Mouse (Mus musculus): ENCODE measurements around the gene Dip2a.

DNA sequence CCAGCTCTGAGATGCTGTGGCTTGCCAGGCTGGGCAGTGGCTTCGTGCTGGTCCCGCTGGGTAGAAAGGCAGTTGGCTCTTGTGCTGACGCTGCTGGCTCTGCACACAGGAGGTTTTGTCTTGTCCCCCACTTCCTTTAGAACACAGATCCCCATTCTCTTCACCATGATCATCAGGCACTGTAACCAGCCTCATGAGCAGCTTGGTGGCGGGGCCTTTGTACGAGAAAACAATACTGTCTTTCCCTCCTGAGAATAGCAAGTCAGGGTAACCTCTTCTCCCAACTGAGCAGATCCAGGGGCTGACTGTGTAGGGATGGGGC, 96.5 kb downstream of the Dip2a start:
- no peak for TF ChIP-seq CTCF (conservative IDR thresholded peaks at IDR 0.05; ENCODE audit: insufficient read depth, insufficient read length, low read depth, low read length)
- no peak for TF ChIP-seq POLR2A (IDR thresholded peaks at IDR 0.05; ENCODE audit: low read depth, low read length)

Data from kidney, adult 2 months (tissue).